Mouse (Mus musculus) heart, embryonic 15.5 days (tissue): ENCODE results near the gene Skiv2l. TPM values are rescaled to one million over a fixed set of nuclear protein-coding genes. Genes with fewer than 3 reads are reported as not detected.
"Not testable (repeated sequence)": the region's sequence is repeated elsewhere in the genome, so short reads cannot be mapped to it uniquely, and the experiment has no call there.

Source experiments
- ATAC-seq: fragments of 200-750 bp; cut with Nextera tagmentation; replicated peaks from 2 replicates; pipeline ENCODE4 v1.8.0; 2017; ENCODE audit warnings: low read depth, moderate TSS enrichment; ENCODE audit not compliant: insufficient number of reproducible peaks, insufficient read depth, low FRiP score
- H3K27ac ChIP-seq: fragments of 300-500 bp; sonication (generic); 2 replicates; pipeline ENCODE4 v1.5.1; 2015; ENCODE audit warnings: mild to moderate bottlenecking, inconsistent platforms
- H3K27me3 ChIP-seq: fragments of 300-500 bp; sonication (generic); 2 replicates; pipeline ENCODE4 v1.6.1; 2015; ENCODE audit warnings: inconsistent platforms
- H3K36me3 ChIP-seq: fragments of 300-500 bp; sonication (generic); 2 replicates; pipeline ENCODE4 v1.6.1; 2015; ENCODE audit warnings: mild to moderate bottlenecking, inconsistent platforms
- H3K4me1 ChIP-seq: fragments of 300-500 bp; sonication (generic); replicated peaks from 2 replicates; pipeline ENCODE4 v1.6.1; 2015; ENCODE audit warnings: inconsistent platforms
- H3K4me2 ChIP-seq: fragments of 300-500 bp; sonication (generic); 2 replicates; pipeline ENCODE4 v1.6.1; 2015; ENCODE audit warnings: inconsistent platforms, mild to moderate bottlenecking, moderate library complexity
- H3K4me3 ChIP-seq: fragments of 300-500 bp; sonication (generic); 2 replicates; pipeline ENCODE4 v1.5.1; 2015; ENCODE audit warnings: mild to moderate bottlenecking, inconsistent platforms
- H3K9ac ChIP-seq: fragments of 300-500 bp; sonication (generic); 2 replicates; pipeline ENCODE4 v1.6.1; 2015; ENCODE audit warnings: mild to moderate bottlenecking, inconsistent platforms
- H3K9me3 ChIP-seq: fragments of 300-500 bp; sonication (generic); replicated peaks from 2 replicates; pipeline ENCODE4 v1.6.1; 2016; ENCODE audit warnings: inconsistent platforms
- WGBS: fragments of 180-500 bp; shearing (Covaris S2); methylation state at CpG from one replicate; pipeline ENCODE4 v1.1.7; 2015; ENCODE audit warnings: mixed read lengths; 5-methylcytosine and 5-hydroxymethylcytosine counted together
- microRNA-seq: library from miRNA; unstranded; fragments of <30 nt; microRNA quantifications from one replicate; pipeline ENCODE4, GENCODE M21; 2016
- polyA plus RNA-seq: library from polyadenylated mRNA; unstranded; fragments of >200 nt; fragmentation: Nextera tagmentation; extraction: Ambion mirVana; gene quantifications from 2 replicates; pipeline ENCODE4 v1.2.1, GENCODE M21; 2015

Gene Skiv2l
- polyA plus RNA-seq, 1 experiment from 2014 or later = 23.6 TPM

DNA sequence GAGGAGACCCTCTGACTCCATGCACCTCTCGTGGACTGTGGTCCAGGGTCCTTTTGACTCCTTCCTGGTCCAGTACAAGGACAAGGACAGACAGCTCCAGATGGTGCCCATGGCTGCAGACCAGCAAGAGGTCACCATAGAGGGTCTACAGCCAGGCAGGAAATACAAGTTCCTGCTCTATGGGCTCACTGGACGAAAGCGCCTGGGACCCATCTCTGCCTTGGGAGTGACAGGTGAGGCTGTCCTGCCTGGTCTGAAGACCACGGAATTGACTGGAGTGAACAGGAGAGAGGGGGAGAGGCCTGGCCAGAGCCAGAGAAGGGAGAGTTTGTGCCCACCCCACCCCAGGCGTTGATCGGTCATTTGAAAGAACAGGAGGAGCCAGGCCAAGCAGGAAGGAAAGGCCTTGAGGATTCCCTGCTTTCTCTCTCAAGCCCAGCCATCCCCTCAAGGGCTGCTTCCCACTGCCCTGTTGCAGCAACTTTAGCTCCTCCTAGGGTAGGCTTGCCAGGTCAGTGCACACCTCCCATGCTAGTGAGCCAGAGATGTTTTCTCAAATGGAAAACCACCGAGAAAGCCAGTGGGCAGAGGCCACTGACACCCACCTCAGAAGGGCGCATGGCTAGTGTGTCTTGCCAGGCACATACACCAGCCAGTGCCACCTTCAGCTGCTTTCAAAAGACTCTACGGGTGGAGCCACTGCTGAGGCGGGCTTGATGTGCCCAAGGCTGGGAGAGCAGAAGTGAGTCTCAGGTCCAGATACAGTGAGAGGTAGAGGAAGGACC lies 52.6 kb downstream of the Skiv2l start:
- H3K4me1 ChIP-seq, ATAC-seq, H3K4me2 ChIP-seq, H3K36me3 ChIP-seq, H3K4me3 ChIP-seq, H3K9ac ChIP-seq, H3K9me3 ChIP-seq, H3K27me3 ChIP-seq, H3K27ac ChIP-seq: not testable (repeated sequence)
- 82% methylated on average over 10 of the region's 10 CpGs for WGBS

DNA sequence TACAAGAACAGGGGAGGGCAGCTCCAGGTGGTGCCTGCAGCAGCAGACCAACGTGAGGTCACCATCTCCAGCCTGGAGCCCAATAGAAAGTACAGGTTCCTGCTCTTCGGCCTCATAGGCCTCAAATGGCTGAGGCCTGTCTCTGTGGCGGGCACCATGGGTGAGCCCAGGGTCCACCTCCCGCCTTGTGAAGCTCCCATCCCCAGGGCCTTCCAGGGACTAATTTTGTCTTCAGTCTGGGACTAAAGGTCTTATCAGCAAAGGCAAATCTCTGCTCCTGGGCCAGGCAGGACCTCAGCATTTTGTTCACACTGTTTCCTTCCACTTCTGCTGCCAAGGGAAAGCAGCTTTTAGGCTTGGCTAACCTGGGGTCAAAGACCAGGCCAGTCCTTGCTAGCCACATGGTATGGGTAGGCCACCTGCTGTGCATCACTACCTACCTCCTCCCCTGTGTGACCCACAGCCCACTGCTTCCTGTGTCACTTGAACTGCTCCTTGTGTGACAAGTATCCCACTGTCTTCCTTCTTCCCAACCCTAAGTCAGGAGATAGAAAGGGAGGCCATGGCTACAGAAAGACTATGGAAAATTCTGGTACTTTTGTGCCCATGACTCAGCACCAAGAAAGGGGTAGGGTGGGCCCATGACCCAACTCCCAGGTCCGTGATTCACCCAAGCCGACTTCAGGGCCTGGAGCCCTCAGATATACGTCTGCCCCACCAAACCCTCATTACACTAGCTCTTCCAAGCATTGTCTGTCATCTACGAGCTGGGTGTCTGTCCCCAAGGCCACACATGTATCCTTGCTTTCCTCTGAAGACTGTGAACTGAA lies 53.5 kb downstream of the Skiv2l start:
- H3K9ac ChIP-seq = no peak overlapping the region
- no peak overlapping the region for H3K27ac ChIP-seq
- ATAC-seq = no peak
- no peak overlapping the region for H3K4me2 ChIP-seq
- H3K27me3 ChIP-seq = no peaks in the 10 kb centered on the region
- H3K36me3 ChIP-seq = no peaks in the 10 kb centered on the region
- H3K9me3 ChIP-seq = no peaks in the 10 kb centered on the region
- no peaks in the 10 kb centered on the region for H3K4me1 ChIP-seq
- no peak overlapping the region for H3K4me3 ChIP-seq
- WGBS = 78% methylated on average over 8 of the region's 8 CpGs

DNA sequence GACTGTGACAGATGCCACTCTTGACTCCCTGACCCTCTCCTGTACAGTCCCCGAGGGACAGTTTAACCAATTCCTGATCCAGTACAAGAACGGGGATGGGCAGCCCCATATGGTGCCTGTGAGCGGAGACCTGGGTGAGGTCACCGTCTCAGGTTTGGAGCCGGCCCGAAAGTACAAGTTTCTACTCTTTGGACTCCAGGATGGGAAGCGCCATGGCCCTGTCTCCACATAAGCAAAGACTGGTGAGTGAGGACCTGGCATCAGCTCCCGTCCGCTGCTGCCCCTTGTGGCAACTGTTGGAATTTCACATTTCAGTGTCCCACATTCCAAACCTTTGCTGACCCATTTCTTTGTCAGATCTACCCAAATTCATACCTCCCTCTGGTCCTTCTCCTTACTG lies 54.4 kb downstream of the Skiv2l start:
- Histone ChIP-seq H3K4me1 (no peaks in the 10 kb centered on the region), H3K4me2 (no peak overlapping the region), H3K9me3 (no peaks in the 10 kb centered on the region), H3K4me3 (no peak overlapping the region), H3K36me3 (no peaks in the 10 kb centered on the region), H3K9ac (no peak overlapping the region), H3K27ac (no peak overlapping the region), H3K27me3 (no peaks in the 10 kb centered on the region)
- no peak for ATAC-seq
- 59% methylated on average over 9 of the region's 9 CpGs for WGBS

DNA sequence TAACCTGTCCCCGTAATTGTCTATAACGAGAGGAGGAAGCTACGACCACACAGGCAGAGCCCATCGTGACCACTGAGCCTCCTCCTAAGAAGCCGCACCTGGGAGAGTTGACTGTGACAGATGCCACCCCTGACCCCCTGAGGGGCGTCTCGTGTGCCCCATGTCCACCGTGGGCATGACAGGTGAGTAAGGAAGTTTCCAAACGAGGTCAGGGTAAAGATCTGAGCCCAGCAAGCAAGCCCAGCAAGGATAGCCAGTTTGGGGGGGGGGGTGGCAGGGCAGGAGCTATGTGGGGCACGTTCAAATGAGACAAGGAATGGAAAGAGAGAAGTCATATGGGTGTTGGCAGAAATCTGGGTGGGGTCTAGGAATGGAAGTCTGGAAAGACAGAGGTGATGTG lies 55.0 kb downstream of the Skiv2l start:
- no peak for ATAC-seq
- WGBS = 82% methylated on average over 10 of the region's 10 CpGs

More for the DNA sequence above, 55.0 kb downstream of the Skiv2l start:
- Histone ChIP-seq H3K4me2 (no peak overlapping the region), H3K36me3 (no peaks in the 10 kb centered on the region), H3K4me1 (no peaks in the 10 kb centered on the region), H3K9me3 (no peaks in the 10 kb centered on the region), H3K27me3 (no peaks in the 10 kb centered on the region), H3K4me3 (no peak overlapping the region), H3K27ac (no peak overlapping the region), H3K9ac (no peak overlapping the region)

Small RNA genes within 50 kb of the gene (microRNA-seq; reads per million reads assigned to microRNA genes)
- 1.1 reads per million for gene Mir6970
- 1.1 reads per million for gene Mir6971
- not detected for gene Mir6972

Other genes with a start within 250 kb of the Skiv2l start
- gene Rnf5, start 246.5 kb downstream of the Skiv2l start, polyA plus RNA-seq = 99.7 and 111 TPM in 2 replicates
- 45.7 and 53.9 TPM in 2 replicates for gene Agpat1, start 245.9 kb downstream of the Skiv2l start, polyA plus RNA-seq
- 1.3 and 2.2 TPM in 2 replicates for gene Egfl8, start 234.2 kb downstream of the Skiv2l start, polyA plus RNA-seq
- 22.9 and 24.8 TPM in 2 replicates for gene Ppt2, start 221.7 kb downstream of the Skiv2l start, polyA plus RNA-seq
- gene Prrt1, start 220.7 kb downstream of the Skiv2l start, polyA plus RNA-seq = 0.42 and 1.2 TPM in 2 replicates
- 10.7 and 12.9 TPM in 2 replicates for gene Fkbpl, start 205.4 kb downstream of the Skiv2l start, polyA plus RNA-seq
- gene Atf6b, start 203.1 kb downstream of the Skiv2l start, polyA plus RNA-seq = 39.6 and 54.5 TPM in 2 replicates
- 2.3 and 3.2 TPM in 2 replicates for gene Tnxb, start 179.7 kb downstream of the Skiv2l start, polyA plus RNA-seq
- 0.53 and 0.77 TPM in 2 replicates for gene C4b, start 106.3 kb downstream of the Skiv2l start, polyA plus RNA-seq
- gene Cyp21a1, start 45.6 kb downstream of the Skiv2l start, polyA plus RNA-seq = 0.93 TPM in 1 of 2 replicates, not detected in the other
- gene Stk19, start 13.3 kb downstream of the Skiv2l start, polyA plus RNA-seq = 19.4 and 23.4 TPM in 2 replicates
- gene Dxo, start 13.2 kb downstream of the Skiv2l start, polyA plus RNA-seq = 32.0 and 40.8 TPM in 2 replicates
- gene Nelfe, start 181 bp upstream of the Skiv2l start, polyA plus RNA-seq = 53.3 and 70.9 TPM in 2 replicates
- gene Cfb, start 12.3 kb upstream of the Skiv2l start, polyA plus RNA-seq = 1.8 and 4.3 TPM in 2 replicates
- gene Zbtb12, start 29.3 kb upstream of the Skiv2l start, polyA plus RNA-seq = 1.1 and 1.8 TPM in 2 replicates
- not detected in 2 replicates for gene Gm20547, start 31.8 kb upstream of the Skiv2l start, polyA plus RNA-seq
- 2.0 and 3.3 TPM in 2 replicates for gene C2, start 48.1 kb upstream of the Skiv2l start, polyA plus RNA-seq
- gene Ehmt2, start 48.3 kb upstream of the Skiv2l start, polyA plus RNA-seq = 31.7 and 48.8 TPM in 2 replicates
- 0.08 TPM in 1 of 2 replicates, not detected in the other for gene Slc44a4, start 64.3 kb upstream of the Skiv2l start, polyA plus RNA-seq
- gene Neu1, start 81.0 kb upstream of the Skiv2l start, polyA plus RNA-seq = 16.1 and 19.9 TPM in 2 replicates
- gene Hspa1b, start 109.0 kb upstream of the Skiv2l start, polyA plus RNA-seq = 0.16 and 0.30 TPM in 2 replicates
- not detected in 2 replicates for gene Gm20481, start 119.7 kb upstream of the Skiv2l start, polyA plus RNA-seq
- gene Hspa1a, start 121.9 kb upstream of the Skiv2l start, polyA plus RNA-seq = 3.5 and 4.8 TPM in 2 replicates
- 2.1 and 2.6 TPM in 2 replicates for gene Hspa1l, start 122.5 kb upstream of the Skiv2l start, polyA plus RNA-seq
- 116 and 132 TPM in 2 replicates for gene Lsm2, start 131.7 kb upstream of the Skiv2l start, polyA plus RNA-seq
- 43.0 and 89.7 TPM in 2 replicates for gene Vars, start 150.8 kb upstream of the Skiv2l start, polyA plus RNA-seq
- gene Vwa7, start 166.4 kb upstream of the Skiv2l start, polyA plus RNA-seq = 0.24 and 0.31 TPM in 2 replicates
- gene Sapcd1, start 177.8 kb upstream of the Skiv2l start, polyA plus RNA-seq = 1.4 and 2.8 TPM in 2 replicates
- 2.7 and 3.8 TPM in 2 replicates for gene Msh5, start 196.5 kb upstream of the Skiv2l start, polyA plus RNA-seq
- 307 and 332 TPM in 2 replicates for gene Clic1, start 199.8 kb upstream of the Skiv2l start, polyA plus RNA-seq
- gene Ddah2, start 208.8 kb upstream of the Skiv2l start, polyA plus RNA-seq = 168 and 202 TPM in 2 replicates
- 0.14 TPM in 1 of 2 replicates, not detected in the other for gene Ly6g6c, start 215.2 kb upstream of the Skiv2l start, polyA plus RNA-seq
- gene Mpig6b, start 216.0 kb upstream of the Skiv2l start, polyA plus RNA-seq = 0.77 and 0.81 TPM in 2 replicates
- gene Ly6g6e, start 226.7 kb upstream of the Skiv2l start, polyA plus RNA-seq = 0.29 and 0.31 TPM in 2 replicates
- 2.2 and 2.4 TPM in 2 replicates for gene Ly6g6d, start 227.9 kb upstream of the Skiv2l start, polyA plus RNA-seq
- 0.16 and 0.29 TPM in 2 replicates for gene Ly6g6f, start 235.4 kb upstream of the Skiv2l start, polyA plus RNA-seq
- gene Abhd16a, start 239.1 kb upstream of the Skiv2l start, polyA plus RNA-seq = 64.7 and 80.1 TPM in 2 replicates